Mouse (Mus musculus) effector memory CD4-positive, alpha-beta T cell, adult 7 months (primary cell): ENCODE results near the gene Nphp4. TPM values are rescaled to one million over a fixed set of nuclear protein-coding genes. Genes with fewer than 3 reads are reported as not detected.

ENCODE experiments used
- polyA plus RNA-seq: library from polyadenylated mRNA; unstranded; fragments of 100-300 nt; shearing (Covaris generic); gene quantifications from one replicate; pipeline ENCODE4 v1.2.1, GENCODE M21; 2017

Nphp4 gene
- 1.4 TPM for polyA plus RNA-seq

GRCm38 (mm10) chr4:152476427-152477023 is at the start of gene Nphp4:
Nphp4 (plus strand) TSS chr4:152476706.

GRCm38 (mm10) chr4:152477466-152478223 is 1.1 kb downstream of the Nphp4 start, which contains the start of gene Kcnab2:
Kcnab2 (minus strand) TSS chr4:152477871.

Other genes with a start within 250 kb of the Nphp4 start
- gene Gpr153, start 202.5 kb upstream of the Nphp4 start, polyA plus RNA-seq = not detected
- not detected for gene Hes3, start 185.0 kb upstream of the Nphp4 start, polyA plus RNA-seq
- 22.2 TPM for gene Icmt, start 179.5 kb upstream of the Nphp4 start, polyA plus RNA-seq
- gene Rnf207, start 157.7 kb upstream of the Nphp4 start, polyA plus RNA-seq = not detected
- 395 TPM for gene Rpl22, start 151.0 kb upstream of the Nphp4 start, polyA plus RNA-seq
- gene Chd5, start 138.1 kb upstream of the Nphp4 start, polyA plus RNA-seq = not detected
- gene Kcnab2, start 1.2 kb downstream of the Nphp4 start, polyA plus RNA-seq = 115 TPM